Mouse (Mus musculus): Measurements from ENCODE around the gene Pmf1. TPM values are rescaled to one million over a fixed set of nuclear protein-coding genes. Genes with fewer than 3 reads are reported as not detected.

The Pmf1 gene
- polyA plus RNA-seq, 1 experiment from 2014 or later: 45.1 TPM

GRCm38 (mm10) chr3:88425330-88425689 is 15.2 kb upstream of the Pmf1 start:
- WGBS: 12% methylated on average over 2 of the region's 2 CpGs
- H3K9me3 ChIP-seq (ENCODE audit: control insufficient read depth, low read length): no peaks in the 10 kb centered on the region
- H3K27me3 ChIP-seq (replicated peaks; ENCODE audit: control insufficient read depth, insufficient read depth, low read length): no peaks in the 10 kb centered on the region
- no peak overlapping the region for H3K9ac ChIP-seq (replicated peaks; ENCODE audit: low read depth, low read length)
- peaks cover 5% of the 10 kb centered on the region for H3K36me3 ChIP-seq (ENCODE audit: control insufficient read depth, insufficient read depth)
- ATAC-seq: no peak
- peak overlapping the region; percentile 78 for H3K4me3 ChIP-seq (replicated peaks; ENCODE audit: low read length)
- no peak overlapping the region for H3K27ac ChIP-seq (ENCODE audit: low read length)
- peak overlapping the region; percentile 42 for H3K4me2 ChIP-seq (ENCODE audit: low read length)
- H3K4me1 ChIP-seq (replicated peaks; ENCODE audit: control insufficient read depth, insufficient read depth, low read length): peaks cover 27% of the 10 kb centered on the region

DNA sequence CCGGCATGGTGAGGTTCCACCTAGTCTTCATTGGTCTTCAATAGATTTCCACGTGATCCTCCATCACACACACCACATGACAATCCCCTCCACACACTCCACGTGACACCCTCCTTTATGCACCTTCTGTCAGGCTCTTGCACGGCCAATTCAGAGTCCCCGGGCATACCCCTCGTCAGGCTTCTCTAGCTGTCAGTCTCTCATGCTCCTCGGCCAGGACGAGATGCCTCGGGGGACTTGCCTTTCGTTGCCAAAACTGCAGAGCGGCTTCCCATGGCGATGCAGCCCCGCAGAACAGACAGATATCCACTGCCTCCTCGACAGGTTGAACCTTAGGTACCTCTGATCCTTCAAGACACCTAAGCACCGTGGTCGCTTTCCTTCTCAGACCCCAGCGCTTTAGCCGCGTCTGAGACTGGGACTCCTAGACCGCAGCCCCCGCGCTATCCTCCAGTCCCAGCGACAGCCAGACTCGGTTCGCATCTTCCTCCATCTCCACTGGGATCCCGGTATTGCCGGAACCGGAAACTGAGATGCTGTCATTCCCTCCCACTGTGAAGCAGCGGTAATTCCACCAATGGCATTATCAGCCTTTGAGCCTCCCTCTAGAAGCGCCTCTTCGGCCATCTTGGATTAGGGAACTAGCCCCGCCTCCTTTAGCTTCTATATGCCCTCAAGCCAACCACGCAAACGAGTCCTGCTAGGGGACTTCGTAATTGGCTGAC is 14.6 kb upstream of the Pmf1 start, which contains the start of gene Slc25a44:
TSS of gene Slc25a44 (minus strand) at position 535 of the 725 bp plus-strand sequence.
- Histone ChIP-seq H3K36me3 (ENCODE audit: control insufficient read depth, insufficient read depth) (peaks cover 8% of the 10 kb centered on the region), H3K27me3 (replicated peaks; ENCODE audit: control insufficient read depth, insufficient read depth, low read length) (no peaks in the 10 kb centered on the region), H3K4me1 (replicated peaks; ENCODE audit: control insufficient read depth, insufficient read depth, low read length) (peaks cover 27% of the 10 kb centered on the region), H3K4me2 (ENCODE audit: low read length) (peak within 1 kb of the TSS; percentile 82), H3K4me3 (replicated peaks; ENCODE audit: low read length) (peak within 1 kb of the TSS; percentile 78), H3K9me3 (ENCODE audit: control insufficient read depth, low read length) (no peaks in the 10 kb centered on the region), H3K9ac (replicated peaks; ENCODE audit: low read depth, low read length) (peak within 1 kb of the TSS; percentile 75), H3K27ac (ENCODE audit: low read length) (peak within 1 kb of the TSS; percentile 51)
- WGBS: under 1% methylated on average over 35 of the region's 35 CpGs
- peak; percentile 98 for ATAC-seq

- ATAC-seq: no peak
- no peak overlapping the region for H3K4me2 ChIP-seq (ENCODE audit: low read length)
Observed at GRCm38 (mm10) chr3:88422020-88422720, 12.0 kb upstream of the Pmf1 start.

GRCm38 (mm10) chr3:88420771-88421170 is 10.6 kb upstream of the Pmf1 start:
- no peak overlapping the region for H3K4me2 ChIP-seq (ENCODE audit: low read length)
- peaks cover 27% of the 10 kb centered on the region for H3K4me1 ChIP-seq (replicated peaks; ENCODE audit: control insufficient read depth, insufficient read depth, low read length)
- 93% methylated on average over 19 of the region's 19 CpGs for WGBS
- no peak overlapping the region for H3K4me3 ChIP-seq (replicated peaks; ENCODE audit: low read length)
- H3K9me3 ChIP-seq (ENCODE audit: control insufficient read depth, low read length): no peaks in the 10 kb centered on the region
- H3K27ac ChIP-seq (ENCODE audit: low read length): no peak overlapping the region
- no peaks in the 10 kb centered on the region for H3K27me3 ChIP-seq (replicated peaks; ENCODE audit: control insufficient read depth, insufficient read depth, low read length)
- no peak overlapping the region for H3K9ac ChIP-seq (replicated peaks; ENCODE audit: low read depth, low read length)
- ATAC-seq: no peak
- peaks cover 12% of the 10 kb centered on the region for H3K36me3 ChIP-seq (ENCODE audit: control insufficient read depth, insufficient read depth)

More at GRCm38 (mm10) chr3:88422020-88422720, 12.0 kb upstream of the Pmf1 start:
- Histone ChIP-seq H3K9me3 (ENCODE audit: control insufficient read depth, low read length) (no peaks in the 10 kb centered on the region), H3K9ac (replicated peaks; ENCODE audit: low read depth, low read length) (peak overlapping the region; percentile 30), H3K4me3 (replicated peaks; ENCODE audit: low read length) (no peak overlapping the region), H3K27me3 (replicated peaks; ENCODE audit: control insufficient read depth, insufficient read depth, low read length) (no peaks in the 10 kb centered on the region), H3K36me3 (ENCODE audit: control insufficient read depth, insufficient read depth) (peaks cover 11% of the 10 kb centered on the region), H3K4me1 (replicated peaks; ENCODE audit: control insufficient read depth, insufficient read depth, low read length) (peaks cover 27% of the 10 kb centered on the region), H3K27ac (ENCODE audit: low read length) (no peak overlapping the region)
- WGBS: 29% methylated on average over 9 of the region's 9 CpGs

DNA sequence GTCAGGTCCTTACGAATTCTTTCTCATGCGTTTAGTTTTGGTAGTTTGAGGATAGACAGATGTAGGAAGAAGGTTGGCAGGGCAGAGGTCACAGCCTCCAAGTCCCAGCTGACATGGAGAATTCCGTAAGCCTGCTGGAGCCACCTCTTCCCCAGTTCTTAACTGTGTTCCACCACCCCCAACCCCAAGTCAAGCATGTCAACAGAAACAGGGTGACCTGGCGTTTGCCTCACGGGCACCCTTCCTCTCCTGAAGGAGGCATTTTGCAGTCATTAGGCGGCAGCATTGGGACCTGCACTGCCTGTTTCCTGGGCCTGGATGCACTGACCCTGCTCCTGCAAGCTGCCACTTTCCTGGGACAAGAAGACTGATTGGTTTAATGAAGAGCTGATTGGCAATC is 7.9 kb upstream of the Pmf1 start:
- H3K9ac ChIP-seq (replicated peaks; ENCODE audit: low read depth, low read length): no peak overlapping the region
- no peaks in the 10 kb centered on the region for H3K9me3 ChIP-seq (ENCODE audit: control insufficient read depth, low read length)
- no peak for ATAC-seq
- no peak overlapping the region for H3K27ac ChIP-seq (ENCODE audit: low read length)
- H3K4me3 ChIP-seq (replicated peaks; ENCODE audit: low read length): no peak overlapping the region
- H3K4me1 ChIP-seq (replicated peaks; ENCODE audit: control insufficient read depth, insufficient read depth, low read length): peaks cover 14% of the 10 kb centered on the region
- peaks cover 13% of the 10 kb centered on the region for H3K36me3 ChIP-seq (ENCODE audit: control insufficient read depth, insufficient read depth)
- 89% methylated on average over 6 of the region's 6 CpGs for WGBS
- no peaks in the 10 kb centered on the region for H3K27me3 ChIP-seq (replicated peaks; ENCODE audit: control insufficient read depth, insufficient read depth, low read length)
- H3K4me2 ChIP-seq (ENCODE audit: low read length): no peak overlapping the region

- Histone ChIP-seq H3K27ac (ENCODE audit: low read length) (no peak overlapping the region), H3K4me1 (replicated peaks; ENCODE audit: control insufficient read depth, insufficient read depth, low read length) (peaks cover 3% of the 10 kb centered on the region), H3K9me3 (ENCODE audit: control insufficient read depth, low read length) (no peaks in the 10 kb centered on the region), H3K36me3 (ENCODE audit: control insufficient read depth, insufficient read depth) (peaks cover 11% of the 10 kb centered on the region), H3K9ac (replicated peaks; ENCODE audit: low read depth, low read length) (no peak overlapping the region), H3K27me3 (replicated peaks; ENCODE audit: control insufficient read depth, insufficient read depth, low read length) (no peaks in the 10 kb centered on the region), H3K4me2 (ENCODE audit: low read length) (no peak overlapping the region), H3K4me3 (replicated peaks; ENCODE audit: low read length) (no peak overlapping the region)
- 89% methylated on average over 4 of the region's 4 CpGs for WGBS
- ATAC-seq: no peak
Observed at GRCm38 (mm10) chr3:88415668-88416067, 5.5 kb upstream of the Pmf1 start.

DNA sequence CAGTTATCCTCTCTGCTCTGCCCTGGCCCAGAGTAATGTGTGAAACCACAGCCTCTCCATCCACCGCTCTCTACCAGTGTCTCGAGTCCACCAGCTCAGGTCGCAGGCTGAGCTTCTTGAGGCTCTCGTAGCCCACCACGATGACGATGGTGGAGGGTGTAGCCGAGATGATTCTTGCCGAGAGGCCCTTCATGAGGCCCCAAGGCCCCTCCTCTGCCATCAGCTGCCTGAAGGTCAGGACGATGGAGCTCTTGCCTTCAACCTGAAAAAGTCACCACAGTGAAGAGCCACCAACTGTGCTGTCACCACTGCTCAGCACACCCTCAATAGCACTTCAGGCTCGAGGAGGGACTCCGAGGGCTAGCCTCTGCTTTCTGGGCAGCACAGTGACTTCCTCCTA is 2.5 kb upstream of the Pmf1 start:
- Histone ChIP-seq H3K27ac (ENCODE audit: low read length) (no peak overlapping the region), H3K36me3 (ENCODE audit: control insufficient read depth, insufficient read depth) (peaks cover 2% of the 10 kb centered on the region), H3K9ac (replicated peaks; ENCODE audit: low read depth, low read length) (no peak overlapping the region), H3K27me3 (replicated peaks; ENCODE audit: control insufficient read depth, insufficient read depth, low read length) (no peaks in the 10 kb centered on the region), H3K4me3 (replicated peaks; ENCODE audit: low read length) (no peak overlapping the region), H3K4me2 (ENCODE audit: low read length) (no peak overlapping the region), H3K4me1 (replicated peaks; ENCODE audit: control insufficient read depth, insufficient read depth, low read length) (peaks cover 20% of the 10 kb centered on the region), H3K9me3 (ENCODE audit: control insufficient read depth, low read length) (no peaks in the 10 kb centered on the region)
- WGBS: 88% methylated on average over 11 of the region's 11 CpGs
- ATAC-seq: no peak

DNA sequence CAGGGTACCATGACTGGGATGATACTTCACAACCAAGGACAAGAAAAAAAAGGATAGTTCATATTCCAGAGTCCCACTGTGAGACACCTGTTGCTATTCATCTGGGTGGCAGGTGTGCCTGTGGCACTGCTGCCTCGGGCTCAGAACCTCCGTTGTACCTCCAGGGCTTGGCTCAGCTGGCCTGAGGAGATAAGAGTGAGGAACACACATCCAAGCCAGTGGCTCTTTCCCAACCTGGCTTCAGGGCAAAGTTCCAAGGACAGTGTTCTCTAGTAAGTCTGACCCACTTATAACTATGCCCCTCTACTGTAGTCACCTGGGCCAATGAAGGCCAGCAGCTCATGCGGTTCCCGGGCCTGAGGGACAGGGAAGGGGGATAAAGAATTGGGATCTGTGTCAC is 1.6 kb upstream of the Pmf1 start:
- 96% methylated on average over 4 of the region's 4 CpGs for WGBS
- Histone ChIP-seq H3K27me3 (replicated peaks; ENCODE audit: control insufficient read depth, insufficient read depth, low read length) (no peaks in the 10 kb centered on the region), H3K4me3 (replicated peaks; ENCODE audit: low read length) (no peak overlapping the region), H3K4me1 (replicated peaks; ENCODE audit: control insufficient read depth, insufficient read depth, low read length) (peaks cover 20% of the 10 kb centered on the region), H3K9ac (replicated peaks; ENCODE audit: low read depth, low read length) (no peak overlapping the region), H3K4me2 (ENCODE audit: low read length) (no peak overlapping the region), H3K9me3 (ENCODE audit: control insufficient read depth, low read length) (no peaks in the 10 kb centered on the region), H3K27ac (ENCODE audit: low read length) (no peak overlapping the region), H3K36me3 (ENCODE audit: control insufficient read depth, insufficient read depth) (peaks cover 2% of the 10 kb centered on the region)
- no peak for ATAC-seq

GRCm38 (mm10) chr3:88410645-88411031 is 507 bp upstream of the Pmf1 start:
- peak overlapping the region; percentile 72 for H3K4me2 ChIP-seq (ENCODE audit: low read length)
- H3K4me1 ChIP-seq (replicated peaks; ENCODE audit: control insufficient read depth, insufficient read depth, low read length): peaks cover 20% of the 10 kb centered on the region
- H3K36me3 ChIP-seq (ENCODE audit: control insufficient read depth, insufficient read depth): no peaks in the 10 kb centered on the region; the same call in 1 of the 2 replicates
- ATAC-seq: no peak
- H3K27ac ChIP-seq (ENCODE audit: low read length): peak overlapping the region; percentile 87
- H3K4me3 ChIP-seq (replicated peaks; ENCODE audit: low read length): peak overlapping the region; percentile 86
- H3K27me3 ChIP-seq (replicated peaks; ENCODE audit: control insufficient read depth, insufficient read depth, low read length): no peaks in the 10 kb centered on the region
- WGBS: 28% methylated on average over 7 of the region's 7 CpGs
- no peaks in the 10 kb centered on the region for H3K9me3 ChIP-seq (ENCODE audit: control insufficient read depth, low read length)
- peak overlapping the region; percentile 88 for H3K9ac ChIP-seq (replicated peaks; ENCODE audit: low read depth, low read length)

Data from forebrain, embryonic 16.5 days (tissue).